Mouse (Mus musculus): ENCODE results near the gene Wdr20. TPM values are rescaled to one million over a fixed set of nuclear protein-coding genes. Genes with fewer than 3 reads are reported as not detected.
A peak's percentile ranks its signal among the peaks of the same experiment; 100 is the strongest.

The Wdr20 gene
- polyA plus RNA-seq, 1 experiment from 2014 or later, result 30.9 TPM

- Histone ChIP-seq H3K27me3 (replicated peaks; ENCODE audit: control insufficient read depth, insufficient read depth, low read length) (no peaks in the 10 kb centered on the region), H3K4me3 (replicated peaks; ENCODE audit: low read length) (no peak overlapping the region), H3K9ac (replicated peaks; ENCODE audit: low read depth, low read length) (no peak overlapping the region), H3K27ac (ENCODE audit: low read length) (no peak overlapping the region), H3K4me2 (ENCODE audit: low read length) (no peak overlapping the region), H3K36me3 (ENCODE audit: control insufficient read depth, insufficient read depth) (no peaks in the 10 kb centered on the region), H3K4me1 (replicated peaks; ENCODE audit: control insufficient read depth, insufficient read depth, low read length) (peaks cover 9% of the 10 kb centered on the region), H3K9me3 (ENCODE audit: control insufficient read depth, low read length) (no peaks in the 10 kb centered on the region)
- ATAC-seq, result no peak
- WGBS, result 89% methylated on average over 10 of the region's 10 CpGs
Measured at GRCm38 (mm10) chr12:110801876-110802464, 64.2 kb downstream of the Wdr20 start.

GRCm38 (mm10) chr12:110802674-110803297 lies 65.0 kb downstream of the Wdr20 start:
- Histone ChIP-seq H3K4me1 (replicated peaks; ENCODE audit: control insufficient read depth, insufficient read depth, low read length) (peaks cover 9% of the 10 kb centered on the region), H3K27ac (ENCODE audit: low read length) (no peak overlapping the region), H3K4me2 (ENCODE audit: low read length) (no peak overlapping the region), H3K27me3 (replicated peaks; ENCODE audit: control insufficient read depth, insufficient read depth, low read length) (no peaks in the 10 kb centered on the region), H3K9me3 (ENCODE audit: control insufficient read depth, low read length) (no peaks in the 10 kb centered on the region), H3K36me3 (ENCODE audit: control insufficient read depth, insufficient read depth) (no peaks in the 10 kb centered on the region), H3K4me3 (replicated peaks; ENCODE audit: low read length) (no peak overlapping the region), H3K9ac (replicated peaks; ENCODE audit: low read depth, low read length) (no peak overlapping the region)
- WGBS, result 89% methylated on average over 5 of the region's 5 CpGs
- ATAC-seq, result no peak

- H3K9me3 ChIP-seq (ENCODE audit: control insufficient read depth, low read length), result no peaks in the 10 kb centered on the region
- no peak overlapping the region for H3K9ac ChIP-seq (replicated peaks; ENCODE audit: low read depth, low read length)
- 12% methylated on average over 10 of the region's 10 CpGs for WGBS
- no peaks in the 10 kb centered on the region for H3K36me3 ChIP-seq (ENCODE audit: control insufficient read depth, insufficient read depth)
- no peak overlapping the region for H3K4me2 ChIP-seq (ENCODE audit: low read length)
- ATAC-seq, result peak; percentile 62
- H3K4me3 ChIP-seq (replicated peaks; ENCODE audit: low read length), result no peak overlapping the region
- no peaks in the 10 kb centered on the region for H3K27me3 ChIP-seq (replicated peaks; ENCODE audit: control insufficient read depth, insufficient read depth, low read length)
- no peak overlapping the region for H3K27ac ChIP-seq (ENCODE audit: low read length)
- H3K4me1 ChIP-seq (replicated peaks; ENCODE audit: control insufficient read depth, insufficient read depth, low read length), result peaks cover 9% of the 10 kb centered on the region
Measured at GRCm38 (mm10) chr12:110804261-110804660, 66.5 kb downstream of the Wdr20 start.

- Histone ChIP-seq H3K4me1 (replicated peaks; ENCODE audit: control insufficient read depth, insufficient read depth, low read length) (peaks cover 9% of the 10 kb centered on the region), H3K27ac (ENCODE audit: low read length) (no peak overlapping the region), H3K27me3 (replicated peaks; ENCODE audit: control insufficient read depth, insufficient read depth, low read length) (no peaks in the 10 kb centered on the region), H3K4me2 (ENCODE audit: low read length) (no peak overlapping the region), H3K9me3 (ENCODE audit: control insufficient read depth, low read length) (no peaks in the 10 kb centered on the region), H3K9ac (replicated peaks; ENCODE audit: low read depth, low read length) (no peak overlapping the region), H3K4me3 (replicated peaks; ENCODE audit: low read length) (no peak overlapping the region), H3K36me3 (ENCODE audit: control insufficient read depth, insufficient read depth) (no peaks in the 10 kb centered on the region)
- ATAC-seq, result no peak
- 62% methylated on average over 3 of the region's 3 CpGs for WGBS
Measured at GRCm38 (mm10) chr12:110806301-110806970, 68.7 kb downstream of the Wdr20 start.

- no peaks in the 10 kb centered on the region for H3K9me3 ChIP-seq (ENCODE audit: control insufficient read depth, low read length)
- no peak for ATAC-seq
- H3K36me3 ChIP-seq (ENCODE audit: control insufficient read depth, insufficient read depth), result no peaks in the 10 kb centered on the region
- no peak overlapping the region for H3K27ac ChIP-seq (ENCODE audit: low read length)
- H3K4me2 ChIP-seq (ENCODE audit: low read length), result no peak overlapping the region
- H3K27me3 ChIP-seq (replicated peaks; ENCODE audit: control insufficient read depth, insufficient read depth, low read length), result no peaks in the 10 kb centered on the region
- no peak overlapping the region for H3K4me3 ChIP-seq (replicated peaks; ENCODE audit: low read length)
- 11% methylated on average over 10 of the region's 10 CpGs for WGBS
- H3K9ac ChIP-seq (replicated peaks; ENCODE audit: low read depth, low read length), result no peak overlapping the region
- H3K4me1 ChIP-seq (replicated peaks; ENCODE audit: control insufficient read depth, insufficient read depth, low read length), result peaks cover 9% of the 10 kb centered on the region
Measured at GRCm38 (mm10) chr12:110808430-110808829, 70.7 kb downstream of the Wdr20 start.

GRCm38 (mm10) chr12:110808848-110809247 lies 71.1 kb downstream of the Wdr20 start:
- Histone ChIP-seq H3K36me3 (ENCODE audit: control insufficient read depth, insufficient read depth) (no peaks in the 10 kb centered on the region), H3K9ac (replicated peaks; ENCODE audit: low read depth, low read length) (no peak overlapping the region), H3K4me2 (ENCODE audit: low read length) (no peak overlapping the region), H3K4me3 (replicated peaks; ENCODE audit: low read length) (no peak overlapping the region), H3K27me3 (replicated peaks; ENCODE audit: control insufficient read depth, insufficient read depth, low read length) (no peaks in the 10 kb centered on the region), H3K4me1 (replicated peaks; ENCODE audit: control insufficient read depth, insufficient read depth, low read length) (peaks cover 6% of the 10 kb centered on the region), H3K9me3 (ENCODE audit: control insufficient read depth, low read length) (no peaks in the 10 kb centered on the region), H3K27ac (ENCODE audit: low read length) (no peak overlapping the region)
- WGBS, result 72% methylated on average over 5 of the region's 5 CpGs
- no peak for ATAC-seq

GRCm38 (mm10) chr12:110813132-110813531 lies 75.4 kb downstream of the Wdr20 start:
- no peaks in the 10 kb centered on the region for H3K9me3 ChIP-seq (ENCODE audit: control insufficient read depth, low read length)
- no peaks in the 10 kb centered on the region for H3K4me1 ChIP-seq (replicated peaks; ENCODE audit: control insufficient read depth, insufficient read depth, low read length)
- 93% methylated on average over 9 of the region's 9 CpGs for WGBS
- ATAC-seq, result no peak
- no peak overlapping the region for H3K4me3 ChIP-seq (replicated peaks; ENCODE audit: low read length)
- H3K27me3 ChIP-seq (replicated peaks; ENCODE audit: control insufficient read depth, insufficient read depth, low read length), result no peaks in the 10 kb centered on the region
- H3K4me2 ChIP-seq (ENCODE audit: low read length), result no peak overlapping the region
- H3K9ac ChIP-seq (replicated peaks; ENCODE audit: low read depth, low read length), result no peak overlapping the region
- H3K27ac ChIP-seq (ENCODE audit: low read length), result no peak overlapping the region
- H3K36me3 ChIP-seq (ENCODE audit: control insufficient read depth, insufficient read depth), result no peaks in the 10 kb centered on the region

- Histone ChIP-seq H3K9me3 (ENCODE audit: control insufficient read depth, low read length) (no peaks in the 10 kb centered on the region), H3K27ac (ENCODE audit: low read length) (no peak overlapping the region), H3K36me3 (ENCODE audit: control insufficient read depth, insufficient read depth) (no peaks in the 10 kb centered on the region), H3K4me3 (replicated peaks; ENCODE audit: low read length) (no peak overlapping the region), H3K27me3 (replicated peaks; ENCODE audit: control insufficient read depth, insufficient read depth, low read length) (no peaks in the 10 kb centered on the region), H3K4me1 (replicated peaks; ENCODE audit: control insufficient read depth, insufficient read depth, low read length) (no peaks in the 10 kb centered on the region), H3K9ac (replicated peaks; ENCODE audit: low read depth, low read length) (no peak overlapping the region), H3K4me2 (ENCODE audit: low read length) (no peak overlapping the region)
- WGBS, result 93% methylated on average over 6 of the region's 6 CpGs
- ATAC-seq, result no peak
Measured at GRCm38 (mm10) chr12:110813624-110814023, 75.9 kb downstream of the Wdr20 start.

GRCm38 (mm10) chr12:110814924-110815323 lies 77.2 kb downstream of the Wdr20 start:
- Histone ChIP-seq H3K4me3 (replicated peaks; ENCODE audit: low read length) (no peak overlapping the region), H3K9ac (replicated peaks; ENCODE audit: low read depth, low read length) (no peak overlapping the region), H3K27me3 (replicated peaks; ENCODE audit: control insufficient read depth, insufficient read depth, low read length) (no peaks in the 10 kb centered on the region), H3K27ac (ENCODE audit: low read length) (no peak overlapping the region), H3K4me2 (ENCODE audit: low read length) (no peak overlapping the region), H3K36me3 (ENCODE audit: control insufficient read depth, insufficient read depth) (no peaks in the 10 kb centered on the region), H3K9me3 (ENCODE audit: control insufficient read depth, low read length) (no peaks in the 10 kb centered on the region), H3K4me1 (replicated peaks; ENCODE audit: control insufficient read depth, insufficient read depth, low read length) (no peaks in the 10 kb centered on the region)
- no peak for ATAC-seq
- 79% methylated on average over 17 of the region's 17 CpGs for WGBS

Measured in forebrain, embryonic 16.5 days (tissue).